Mouse (Mus musculus) C2C12 (cell line): ENCODE results near the gene Nqo2. TPM values are rescaled to one million over a fixed set of nuclear protein-coding genes. Genes with fewer than 3 reads are reported as not detected.

Source experiments
- H3K27me3 ChIP-seq: one replicate; pipeline ENCODE4 v1.6.1; 2011; ENCODE audit not compliant: control insufficient read depth, insufficient read depth, insufficient read length
- H3K36me3 ChIP-seq: one replicate; pipeline ENCODE4 v1.6.1; 2011; ENCODE audit not compliant: control insufficient read depth, insufficient read depth
- H3K4me3 ChIP-seq: one replicate; pipeline ENCODE4 v1.5.1; 2011; ENCODE audit warnings: mild to moderate bottlenecking, control low read depth; ENCODE audit not compliant: poor library complexity, insufficient read depth, severe bottlenecking
- H3K79me2 ChIP-seq: one replicate; pipeline ENCODE4 v1.6.1; 2011; ENCODE audit not compliant: control insufficient read depth, insufficient read depth
- H3K79me3 ChIP-seq: one replicate; pipeline ENCODE4 v1.6.1; 2011; ENCODE audit warnings: low read depth, control low read depth
- H3ac ChIP-seq: one replicate; pipeline ENCODE3; 2011; ENCODE audit warnings: low read depth; ENCODE audit not compliant: control insufficient read depth, insufficient read length
- CEBPB ChIP-seq: IDR thresholded peaks from one replicate; pipeline ENCODE4 v1.6.1; 2011; ENCODE audit warnings: low read depth, mild to moderate bottlenecking, control low read depth, moderate library complexity
- CTCF ChIP-seq: IDR thresholded peaks from one replicate; pipeline ENCODE4 v1.5.1; 2011; ENCODE audit not compliant: control insufficient read depth, insufficient read depth, insufficient read length
- FOSL1 ChIP-seq: IDR thresholded peaks from one replicate; pipeline ENCODE4 v1.8.0; 2011; ENCODE audit warnings: mild to moderate bottlenecking, low read length; ENCODE audit not compliant: poor library complexity, insufficient read depth, severe bottlenecking
- MAX ChIP-seq: IDR thresholded peaks from one replicate; pipeline ENCODE4 v1.6.1; 2011; ENCODE audit warnings: mild to moderate bottlenecking, control low read depth
- MYOD1 ChIP-seq: IDR thresholded peaks from one replicate; pipeline ENCODE4 v1.6.1; 2011; ENCODE audit warnings: low read depth; ENCODE audit not compliant: control insufficient read depth, insufficient read length
- MYOG ChIP-seq: IDR thresholded peaks from one replicate; pipeline ENCODE4 v1.6.1; 2011; ENCODE audit not compliant: control insufficient read depth, insufficient read length; ENCODE audit errors: extremely low read depth
- USF1 ChIP-seq: IDR thresholded peaks from one replicate; pipeline ENCODE4 v1.6.1; 2011; ENCODE audit warnings: low read depth, mild to moderate bottlenecking, control low read depth, moderate library complexity
- polyA plus RNA-seq: library from polyadenylated mRNA; unstranded; fragments of >200 nt; fragmentation: generic; extraction: Trizol; gene quantifications from one replicate; pipeline ENCODE4 v1.2.1, GENCODE M21; 2012; ENCODE audit warnings: missing spikeins

The Nqo2 gene
- polyA plus RNA-seq, 1 experiment: 23.1 TPM

- H3K79me2 ChIP-seq: peaks cover 54% of the 10 kb centered on the region
- H3K36me3 ChIP-seq: peaks cover 4% of the 10 kb centered on the region
- no peaks in the 10 kb centered on the region for H3K27me3 ChIP-seq
- H3K4me3 ChIP-seq: peak overlapping the region; percentile 87
- TF ChIP-seq USF1 (no peak), MAX (no peak), MYOD1 (no peak), CTCF (no peak), CEBPB (no peak), FOSL1 (no peak), MYOG (no peak)
- H3ac ChIP-seq: peak overlapping the region; percentile 50
- peaks cover 31% of the 10 kb centered on the region for H3K79me3 ChIP-seq
These were observed 38.6 kb downstream of the Nqo2 start for GRCm38 (mm10) chr13:34003058-34003457.

DNA sequence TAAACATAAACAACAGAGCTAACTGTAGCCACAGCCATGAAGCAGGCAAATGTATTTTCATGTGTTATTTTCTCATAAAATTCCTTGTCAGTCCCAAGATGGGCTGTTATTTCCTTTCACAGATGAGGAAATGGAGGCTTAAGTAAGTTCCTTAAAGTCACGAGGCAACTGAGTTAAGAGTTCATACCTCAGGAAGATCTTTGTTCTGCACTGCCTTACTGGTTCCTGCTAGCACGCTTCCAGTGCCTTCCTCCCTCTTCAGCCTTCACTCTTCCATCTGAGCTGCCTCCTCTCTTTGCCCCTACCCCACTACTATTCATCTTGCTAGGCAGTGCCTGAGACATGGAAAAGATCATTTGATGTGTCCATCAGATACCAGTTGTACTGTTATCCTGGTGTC is 42.7 kb downstream of the Nqo2 start:
- Histone ChIP-seq H3K79me2 (peaks cover 60% of the 10 kb centered on the region), H3K36me3 (peaks cover 34% of the 10 kb centered on the region), H3K4me3 (no peak overlapping the region), H3ac (no peak overlapping the region), H3K27me3 (no peaks in the 10 kb centered on the region), H3K79me3 (peaks cover 31% of the 10 kb centered on the region)
- TF ChIP-seq MYOD1: no peak
- TF ChIP-seq MYOG: no peak
- TF ChIP-seq CEBPB: no peak
- TF ChIP-seq CTCF: no peak
- TF ChIP-seq MAX: no peak
- TF ChIP-seq FOSL1: no peak
- no peak for TF ChIP-seq USF1

- peaks cover 92% of the 10 kb centered on the region for H3K36me3 ChIP-seq
- TF ChIP-seq CTCF: no peak
- TF ChIP-seq MYOG: no peak
- TF ChIP-seq MAX: no peak
- no peak for TF ChIP-seq CEBPB
- no peak for TF ChIP-seq FOSL1
- no peak for TF ChIP-seq MYOD1
- no peak for TF ChIP-seq USF1
- no peak overlapping the region for H3K4me3 ChIP-seq
- H3K79me3 ChIP-seq: no peaks in the 10 kb centered on the region
- no peaks in the 10 kb centered on the region for H3K27me3 ChIP-seq
- no peaks in the 10 kb centered on the region for H3K79me2 ChIP-seq
- no peak overlapping the region for H3ac ChIP-seq
These were observed 52.6 kb downstream of the Nqo2 start for GRCm38 (mm10) chr13:34016927-34017569.

- Histone ChIP-seq H3K79me3 (no peaks in the 10 kb centered on the region), H3K27me3 (no peaks in the 10 kb centered on the region), H3K79me2 (no peaks in the 10 kb centered on the region), H3K36me3 (peaks cover 91% of the 10 kb centered on the region), H3K4me3 (no peak overlapping the region), H3ac (no peak overlapping the region)
- no peak for TF ChIP-seq CTCF
- no peak for TF ChIP-seq USF1
- TF ChIP-seq MYOG: no peak
- no peak for TF ChIP-seq CEBPB
- TF ChIP-seq MYOD1: no peak
- no peak for TF ChIP-seq MAX
- no peak for TF ChIP-seq FOSL1
These were observed 54.0 kb downstream of the Nqo2 start for GRCm38 (mm10) chr13:34018521-34018920.

- H3K27me3 ChIP-seq: no peaks in the 10 kb centered on the region
- H3K4me3 ChIP-seq: no peak overlapping the region
- H3ac ChIP-seq: no peak overlapping the region
- no peak for TF ChIP-seq MYOG
- no peak for TF ChIP-seq MYOD1
- TF ChIP-seq CEBPB: no peak
- TF ChIP-seq CTCF: no peak
- TF ChIP-seq MAX: no peak
- no peak for TF ChIP-seq FOSL1
- no peak for TF ChIP-seq USF1
- H3K79me2 ChIP-seq: no peaks in the 10 kb centered on the region
- peaks cover 71% of the 10 kb centered on the region for H3K36me3 ChIP-seq
- no peaks in the 10 kb centered on the region for H3K79me3 ChIP-seq
These were observed 57.5 kb downstream of the Nqo2 start for GRCm38 (mm10) chr13:34021998-34022397.

- Histone ChIP-seq H3K79me2 (no peaks in the 10 kb centered on the region), H3K36me3 (peaks cover 71% of the 10 kb centered on the region), H3K79me3 (peaks cover 1% of the 10 kb centered on the region), H3ac (no peak overlapping the region), H3K27me3 (no peaks in the 10 kb centered on the region), H3K4me3 (no peak overlapping the region)
- TF ChIP-seq MAX (no peak), MYOD1 (no peak), CTCF (no peak), USF1 (no peak), CEBPB (no peak), MYOG (no peak), FOSL1 (no peak)
These were observed 67.6 kb downstream of the Nqo2 start for GRCm38 (mm10) chr13:34032041-34032440.
